Mouse (Mus musculus) neural tube, embryonic 10.5 days (tissue): ENCODE data around the gene Rasgef1b.

ENCODE experiments used
- DNase-seq: peaks from one replicate; pipeline ENCODE4 v3.0.0-alpha.2; 2017; ENCODE audit warnings: low spot score; ENCODE audit errors: extremely low spot score

Gene Rasgef1b

DNA sequence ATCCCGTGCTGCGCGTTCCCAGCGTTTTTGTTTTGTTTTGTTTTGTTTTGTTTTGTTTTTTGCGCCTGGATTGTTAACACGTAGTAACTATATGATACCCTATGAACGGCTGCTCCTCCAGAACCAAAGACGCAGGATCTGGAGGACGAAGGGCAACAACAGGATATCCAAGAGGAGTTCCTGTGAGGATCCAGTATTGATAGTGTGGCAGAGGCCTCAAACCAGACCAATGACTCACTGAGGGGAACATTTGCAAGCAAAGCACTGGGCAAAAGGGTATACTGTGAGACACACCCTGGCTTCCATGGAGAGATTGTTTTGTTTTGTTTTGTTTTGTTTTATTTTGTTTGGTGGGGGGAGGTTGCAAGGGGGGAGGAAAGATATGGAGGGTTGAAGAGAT, 348.0 kb downstream of the Rasgef1b start:
- no peak for DNase-seq

DNA sequence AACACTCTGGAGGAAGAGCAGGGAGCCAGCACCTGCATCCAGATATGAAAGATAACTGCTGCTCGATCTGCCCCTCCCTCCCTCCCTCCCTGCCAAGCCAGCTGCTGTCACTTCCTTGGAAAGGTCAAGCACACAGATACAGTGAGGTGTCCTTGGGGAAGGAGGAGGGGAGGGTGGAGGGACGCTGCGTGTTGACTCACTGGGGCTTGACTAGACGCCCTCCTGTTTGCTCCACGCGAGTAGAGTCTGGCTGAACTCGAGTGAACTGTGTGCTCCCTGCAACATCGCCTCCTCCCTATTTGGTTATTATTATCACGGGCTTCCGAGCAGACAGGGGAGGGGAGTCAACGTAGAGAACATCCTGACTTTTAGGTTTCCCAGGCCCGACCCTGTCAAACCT, 348.7 kb downstream of the Rasgef1b start:
- no peak for DNase-seq

- no peak for DNase-seq
Measured at GRCm38 (mm10) chr5:99378437-99379226, 350.2 kb downstream of the Rasgef1b start.

GRCm38 (mm10) chr5:99375725-99376124, 353.1 kb downstream of the Rasgef1b start:
- no peak for DNase-seq

- no peak for DNase-seq
Measured at GRCm38 (mm10) chr5:99374460-99374859, 354.4 kb downstream of the Rasgef1b start.

DNA sequence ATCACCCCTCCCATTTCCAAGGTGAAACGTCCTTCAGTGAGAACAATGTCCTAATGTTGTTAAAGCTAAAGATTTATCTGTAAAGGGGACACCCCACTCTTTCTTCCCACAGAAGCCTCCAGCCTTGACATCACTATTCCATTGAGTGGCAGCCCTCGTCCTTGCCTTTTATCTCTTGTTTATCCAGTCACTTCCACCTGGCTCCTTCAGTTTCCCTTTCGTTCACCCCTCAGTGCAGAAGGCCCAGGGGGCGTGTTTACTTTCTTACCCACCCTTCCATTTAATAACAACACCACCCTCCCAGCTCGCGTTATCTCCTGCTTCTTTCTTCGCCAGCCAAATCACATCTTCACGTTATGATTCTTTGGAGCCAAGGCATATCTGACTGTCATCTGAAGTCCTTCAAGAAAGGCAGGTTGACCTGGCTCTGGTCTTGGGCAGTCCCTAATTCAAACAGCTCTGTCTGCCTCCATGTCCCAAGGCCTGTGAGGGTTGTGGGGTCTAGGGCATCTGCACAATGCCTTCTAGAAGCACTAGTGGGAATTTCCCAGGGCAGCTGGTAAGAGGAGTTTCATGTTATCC, 355.2 kb downstream of the Rasgef1b start:
- DNase-seq, result no peak

DNA sequence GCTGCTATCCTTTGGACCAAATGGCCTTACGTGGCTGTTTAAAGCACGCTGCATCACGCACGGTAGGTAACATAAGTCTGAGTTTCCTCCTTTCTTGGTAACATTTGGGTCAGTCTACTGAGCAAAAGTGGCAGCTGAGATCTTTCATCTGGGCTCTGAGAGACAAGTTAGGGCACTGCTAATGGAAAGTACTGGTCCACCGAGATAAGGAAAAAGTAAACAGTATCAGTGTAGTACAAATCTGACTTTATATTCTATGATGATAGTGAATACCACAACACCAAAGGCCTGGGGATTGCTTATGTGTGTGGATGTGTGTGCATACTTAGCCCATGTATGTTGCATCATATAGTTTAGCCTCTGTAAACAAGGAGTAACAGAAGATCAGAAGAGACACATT, 358.2 kb downstream of the Rasgef1b start:
- no peak for DNase-seq

DNA sequence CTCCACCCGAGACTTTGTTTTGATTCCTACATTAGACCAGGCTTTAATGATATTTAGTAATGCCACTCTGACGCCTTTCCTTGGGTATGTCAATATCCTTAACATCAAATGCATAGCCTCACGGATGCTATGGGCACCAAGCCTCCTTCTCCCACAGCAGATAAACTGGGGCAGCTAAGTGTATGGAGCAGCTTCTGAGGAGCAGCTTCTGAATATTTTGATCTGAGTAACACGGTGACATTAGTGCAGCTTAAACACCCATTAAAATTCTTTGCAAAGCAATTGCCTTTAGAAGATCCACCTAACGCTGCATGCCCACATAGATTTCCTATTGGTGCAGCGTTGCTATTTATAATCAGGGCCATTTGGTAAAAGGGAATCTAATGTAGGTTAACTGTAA, 359.6 kb downstream of the Rasgef1b start:
- DNase-seq, result no peak

DNA sequence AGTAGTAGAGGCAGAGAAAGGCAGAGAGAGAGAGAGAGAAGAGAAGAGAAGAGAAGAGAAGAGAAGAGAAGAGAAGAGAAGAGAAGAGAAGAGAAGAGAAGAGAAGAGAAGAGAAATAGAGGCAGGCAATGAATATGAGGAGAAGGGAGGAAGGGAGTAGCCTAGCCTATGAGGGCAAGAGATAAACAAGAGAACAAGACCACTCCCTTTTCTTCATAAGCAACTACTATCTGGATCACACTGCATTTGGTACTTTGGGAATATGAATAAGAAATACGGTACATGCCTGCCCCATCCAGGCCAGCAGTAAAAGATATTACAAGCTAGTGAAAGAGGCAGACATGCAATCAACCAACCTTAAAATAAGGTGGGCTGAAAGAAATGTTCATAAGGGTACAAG, 360.2 kb downstream of the Rasgef1b start:
- no peak for DNase-seq

DNA sequence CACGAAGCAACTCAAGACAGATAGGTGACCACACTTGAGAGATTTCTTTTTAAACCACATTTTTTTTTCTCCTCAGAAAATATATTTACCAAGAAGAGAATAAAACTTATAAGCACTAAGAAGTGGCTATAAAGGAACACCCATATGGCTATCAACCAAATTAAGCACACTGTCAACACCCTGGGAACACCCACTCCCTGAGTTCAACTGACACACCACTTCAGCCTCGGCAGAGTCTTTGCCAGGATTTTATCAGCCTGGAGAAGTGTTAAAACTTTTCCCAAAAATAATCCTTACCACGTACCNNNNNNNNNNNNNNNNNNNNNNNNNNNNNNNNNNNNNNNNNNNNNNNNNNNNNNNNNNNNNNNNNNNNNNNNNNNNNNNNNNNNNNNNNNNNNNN, 368.3 kb downstream of the Rasgef1b start:
- no peak for DNase-seq

DNA sequence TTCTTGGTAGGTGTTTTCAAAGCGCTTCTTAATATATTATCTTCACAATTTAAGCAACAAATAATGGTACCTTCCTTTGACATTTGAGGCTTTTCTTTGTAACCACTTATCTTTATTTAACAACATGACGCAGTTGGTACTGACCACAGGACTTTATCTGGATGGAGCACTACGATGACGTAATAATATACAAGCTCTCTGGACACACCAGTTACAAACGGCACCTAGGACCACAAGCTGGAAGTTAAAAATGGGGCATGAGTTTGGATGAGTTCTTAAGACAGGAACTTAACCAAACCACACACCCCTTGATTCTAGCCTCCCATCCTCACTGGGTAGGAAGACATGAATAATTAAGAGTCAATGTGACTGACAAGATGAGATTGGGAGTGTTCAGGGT, 369.6 kb downstream of the Rasgef1b start:
- DNase-seq, result no peak

GRCm38 (mm10) chr5:99354640-99355132, 374.2 kb downstream of the Rasgef1b start:
- no peak for DNase-seq

DNA sequence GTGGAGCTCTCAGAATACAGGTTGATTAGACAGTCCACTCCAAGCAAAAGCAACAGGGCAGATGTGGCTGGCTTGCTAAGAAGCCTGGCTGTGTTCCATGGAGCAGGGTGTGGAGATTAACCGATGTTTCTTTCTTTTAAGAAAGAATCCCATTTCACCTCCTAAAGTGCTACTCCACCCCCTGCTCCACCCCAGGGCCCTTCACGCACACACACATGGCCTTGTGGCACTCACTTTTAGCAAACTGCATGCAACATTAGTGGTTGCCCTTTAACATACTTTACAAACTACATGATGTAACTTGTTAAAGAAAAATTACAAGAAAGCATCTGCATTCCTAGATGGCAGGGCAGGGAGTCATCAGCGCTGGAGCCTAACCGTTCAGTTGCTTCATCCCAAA, 378.8 kb downstream of the Rasgef1b start:
- DNase-seq, result no peak

DNA sequence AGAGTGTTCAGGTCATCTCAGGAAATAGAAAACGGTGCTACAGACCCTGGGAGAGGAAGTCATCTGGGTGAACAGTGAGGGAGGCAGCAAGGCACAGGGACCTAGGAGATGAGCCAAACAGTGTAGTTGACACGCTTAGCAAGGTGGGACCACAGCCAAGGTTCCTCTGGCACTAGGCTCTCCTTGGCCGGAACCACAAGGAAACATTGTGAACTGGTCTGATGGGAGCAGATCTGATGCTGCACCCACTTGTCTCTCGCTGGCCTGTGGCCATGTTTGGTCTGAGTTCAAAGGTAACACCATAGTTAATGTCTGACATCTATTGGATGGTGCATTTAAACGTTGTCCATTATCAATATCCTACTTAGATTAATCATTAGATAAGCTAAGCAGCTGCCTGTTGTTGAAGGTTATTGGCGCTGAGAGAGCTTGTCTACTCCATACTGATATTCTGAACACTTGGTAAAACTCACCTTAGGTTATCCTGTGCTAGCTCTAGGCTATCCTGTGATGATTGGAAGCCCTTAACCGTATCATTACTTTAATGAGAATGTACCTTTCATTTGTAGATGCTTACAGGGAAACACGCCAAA, 380.5 kb downstream of the Rasgef1b start:
- DNase-seq, result no peak

DNA sequence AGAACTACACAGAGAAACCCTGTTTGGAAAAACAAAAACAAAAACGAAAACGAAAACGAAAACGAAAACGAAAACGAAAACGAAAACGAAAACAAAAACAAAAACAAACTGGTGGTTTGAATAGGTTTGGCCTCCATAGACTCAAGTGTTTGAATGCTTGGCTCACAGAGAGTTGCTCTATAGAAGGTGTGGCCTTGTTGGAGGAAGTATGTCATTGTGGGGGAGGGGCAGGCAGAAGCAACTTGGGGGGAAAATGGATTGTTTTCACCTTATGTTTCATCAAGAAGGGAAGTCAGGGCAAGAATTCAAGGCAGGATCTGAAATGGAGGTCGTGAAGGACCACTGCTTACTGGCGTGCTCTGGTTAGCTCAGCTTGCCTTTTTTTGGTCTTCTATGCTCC, 386.3 kb downstream of the Rasgef1b start:
- DNase-seq, result no peak

GRCm38 (mm10) chr5:99340311-99340989, 388.4 kb downstream of the Rasgef1b start:
- no peak for DNase-seq

DNA sequence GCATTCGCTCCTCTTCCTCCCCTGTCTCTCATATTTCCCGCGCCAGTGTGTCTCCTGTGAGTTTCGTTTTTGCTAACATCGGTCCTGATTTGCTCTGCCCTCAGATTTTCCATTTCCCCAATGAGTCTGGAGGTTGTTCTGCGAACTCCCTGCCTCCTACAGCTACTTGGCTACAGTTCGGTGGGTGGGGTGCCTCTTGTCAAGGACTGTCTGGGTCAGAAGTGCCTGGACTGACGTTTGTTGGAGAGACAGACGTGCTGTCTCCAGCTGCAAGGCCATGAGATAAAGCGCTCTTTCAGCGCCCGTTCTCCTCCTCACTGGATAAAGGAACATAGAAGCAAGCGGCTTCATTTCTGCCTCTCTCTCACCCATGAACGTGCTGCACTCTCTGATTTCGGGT, 389.1 kb downstream of the Rasgef1b start:
- no peak for DNase-seq

- no peak for DNase-seq
Measured at GRCm38 (mm10) chr5:99338826-99339225, 390.0 kb downstream of the Rasgef1b start.

GRCm38 (mm10) chr5:99336427-99336826, 392.4 kb downstream of the Rasgef1b start:
- no peak for DNase-seq

DNA sequence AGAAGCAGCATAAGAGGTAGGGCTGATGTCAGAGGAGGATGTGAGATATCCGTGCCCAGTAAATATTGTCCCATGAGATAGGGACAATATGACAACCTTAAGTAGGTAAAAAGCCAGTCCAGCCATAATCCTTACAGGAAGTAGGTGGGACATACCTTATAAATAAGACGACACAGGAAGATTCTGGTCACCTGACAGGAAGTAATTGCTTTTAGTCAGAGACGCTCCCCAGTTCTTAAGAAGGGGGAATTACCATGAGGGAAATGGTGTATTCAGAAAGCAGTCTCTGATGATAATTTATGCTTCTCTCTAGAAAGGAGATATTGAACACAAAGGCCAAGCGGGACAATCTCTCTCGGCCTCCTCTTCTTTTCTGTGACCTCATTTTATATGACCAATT, 394.8 kb downstream of the Rasgef1b start:
- DNase-seq, result no peak

DNA sequence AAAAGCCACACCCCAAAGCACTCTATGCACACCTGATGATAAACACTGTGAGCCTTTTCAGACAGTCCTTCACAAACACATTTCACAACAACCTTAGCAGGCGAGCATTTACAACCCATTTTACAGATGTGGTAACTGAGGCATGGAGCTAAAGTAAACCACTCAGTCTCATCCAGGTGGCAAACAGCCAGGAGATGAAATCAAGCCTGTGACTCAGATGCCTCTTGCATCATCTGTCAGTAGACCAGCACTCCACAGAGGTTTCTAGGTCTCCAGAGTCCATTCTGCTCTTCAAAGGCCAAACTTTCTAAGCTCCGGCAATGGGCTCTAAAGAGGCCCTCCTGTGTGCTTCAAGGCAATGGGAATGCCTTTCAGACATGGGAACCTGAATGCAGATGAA, 396.8 kb downstream of the Rasgef1b start:
- DNase-seq, result no peak

DNA sequence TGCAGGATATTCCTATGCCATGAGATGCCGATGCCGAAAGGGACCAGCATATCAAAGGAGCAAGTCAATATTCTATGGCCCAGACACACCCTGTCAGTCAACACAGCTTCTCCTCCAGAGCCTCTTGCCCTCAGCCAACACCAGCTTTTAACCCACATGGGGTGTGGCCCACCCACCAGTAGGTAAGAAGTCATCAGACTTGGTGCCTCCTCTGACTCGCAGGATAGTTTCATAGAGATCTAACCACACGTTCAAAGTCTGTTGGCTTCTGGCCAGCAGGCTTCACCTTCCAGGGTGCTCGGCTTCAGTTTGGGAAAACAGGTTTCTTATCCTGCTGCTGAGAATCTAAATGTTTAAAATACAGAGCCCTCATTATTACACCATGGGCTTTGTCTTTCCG, 399.8 kb downstream of the Rasgef1b start:
- no peak for DNase-seq
